ENCODE assay signal across 8 mouse cellular contexts in genomic region chr10:41678746-41679360, GRCm38 (mm10). TPM values are rescaled to one million over a fixed set of nuclear protein-coding genes. Genes with fewer than 3 reads are reported as not detected.
DNase-seq lines count a peak whose midpoint lies in the region; ATAC-seq and TF ChIP-seq lines count a peak whose summit lies in the region.

No protein-coding gene starts in this region.

- H3K36me3 ChIP-seq in forebrain, postnatal 0 days (ENCODE audit: insufficient read depth) = no peaks in the 10 kb centered on the region

- 0 out of 2 replicates have a peak overlapping the region, but pooled peaks have one; percentile 28 for H3K9ac ChIP-seq in forebrain, postnatal 0 days

- DNase-seq in ES-CJ7 (ENCODE audit: low read depth, low spot score) = peak; percentile 82
- peak; percentile 95 for DNase-seq in cerebellum, adult 11-12 months
- peak; percentile 74 for DNase-seq in forebrain, postnatal 0 days
- DNase-seq in heart, postnatal 36 days = peak; percentile 37 to 42
- peak; percentile 67 to 72 for DNase-seq in layer of hippocampus, adult 2 months (ENCODE audit: low spot score in 2 of 2)
- DNase-seq in lung, adult 2 months = peak; percentile 40
- DNase-seq in testis, postnatal 14 days (ENCODE audit: low spot score) = peak; percentile 85

- peak overlapping the region; percentile 17 for H3K4me3 ChIP-seq in forebrain, postnatal 0 days (ENCODE audit: low read depth, low read length)
- H3K4me3 ChIP-seq in layer of hippocampus, adult 2 months = peak overlapping the region; percentile 29
- no peak overlapping the region for H3K4me3 ChIP-seq in lung, adult 2 months (replicated peaks; ENCODE audit: extremely low read depth, low read depth, low read length)
- H3K4me3 ChIP-seq in olfactory bulb, adult 2 months (ENCODE audit: insufficient read depth, low read depth, low read length) = peak overlapping the region; percentile 38

- peak; percentile 69 for ATAC-seq in forebrain, postnatal 0 days

- peak overlapping the region; percentile 39 for H3K4me2 ChIP-seq in forebrain, postnatal 0 days (ENCODE audit: low read depth)

- no peaks in the 10 kb centered on the region for H3K27me3 ChIP-seq in forebrain, postnatal 0 days (ENCODE audit: insufficient read depth, low read length)

- TF ChIP-seq POLR2A in lung, adult 2 months (IDR thresholded peaks at IDR 0.05; ENCODE audit: borderline replicate concordance, extremely low read depth, low read depth, low read length) = no peak
- TF ChIP-seq POLR2A in olfactory bulb, adult 2 months (IDR thresholded peaks at IDR 0.05; ENCODE audit: insufficient read depth, low read depth, low read length) = no peak

- H3K9me3 ChIP-seq in forebrain, postnatal 0 days (ENCODE audit: low read length) = no peaks in the 10 kb centered on the region

- 0 out of 2 replicates have a peak, but pooled peaks cover 3% of the 10 kb centered on the region for H3K4me1 ChIP-seq in forebrain, postnatal 0 days (ENCODE audit: insufficient read depth)
- H3K4me1 ChIP-seq in lung, adult 2 months (ENCODE audit: control insufficient read depth, insufficient read depth, low read length) = no peaks in the 10 kb centered on the region; the same call in 1 of the 2 replicates
- H3K4me1 ChIP-seq in olfactory bulb, adult 2 months (ENCODE audit: control insufficient read depth, insufficient read depth, low read length) = peaks cover 5% of the 10 kb centered on the region

- intact Hi-C loops in heart, postnatal 36 days (cut with DNase I) = no loop called here

- H3K27ac ChIP-seq in forebrain, postnatal 0 days (ENCODE audit: low read depth, low read length) = 0 out of 2 replicates have a peak overlapping the region, but pooled peaks have one; percentile 9
- H3K27ac ChIP-seq in layer of hippocampus, adult 2 months = peak overlapping the region; percentile 69
- no peak overlapping the region for H3K27ac ChIP-seq in olfactory bulb, adult 2 months (ENCODE audit: insufficient read depth, low read depth, low read length)

- TF ChIP-seq CTCF in forebrain, postnatal 0 days (IDR thresholded peaks at IDR 0.05; ENCODE audit: low read depth) = peak; percentile 72
- peak; percentile 83 for TF ChIP-seq CTCF in layer of hippocampus, adult 2 months (conservative IDR thresholded peaks at IDR 0.05)
- peak; percentile 64 for TF ChIP-seq CTCF in lung, adult 2 months (IDR thresholded peaks at IDR 0.05; ENCODE audit: insufficient read depth, low read length)
- TF ChIP-seq CTCF in olfactory bulb, adult 2 months (IDR thresholded peaks at IDR 0.05; ENCODE audit: insufficient read depth, low read depth, low read length) = peak; percentile 86

- 12% methylated on average over 18 of the region's 18 CpGs for WGBS in forebrain, postnatal 0 days
- WGBS in lung, adult 2 months = 26% methylated on average over 18 of the region's 18 CpGs
- WGBS in olfactory bulb, adult 2 months = 14% methylated on average over 18 of the region's 18 CpGs

RNA-seq across cellular contexts. Expression of gene Ccdc162, which starts 37.6 kb away (rescaled TPM):
- total RNA-seq in forebrain, postnatal 0 days (2014; rRNA removed) = 1.5 and 3.2 TPM in 2 replicates
- 0.96 and 1.2 TPM in 2 replicates for polyA plus RNA-seq in forebrain, postnatal 0 days (2015; fragmentation: Nextera tagmentation; extraction: Ambion mirVana)
- under 1 TPM; 0.36 to 0.38 TPM for total RNA-seq in heart, postnatal 36 days (2021)
- 1 to 10 TPM in 1 of 2 experiments, under 1 TPM in 1; 0.91 to 1.6 TPM for total RNA-seq in layer of hippocampus, adult 2 months (2021)
- 6.2 and 8.5 TPM in 2 replicates for polyA plus RNA-seq in lung, adult 2 months (2012; rRNA removed)
- not detected in 2 replicates for polyA plus RNA-seq in olfactory bulb, adult 2 months (2012; ENCODE audit: insufficient read depth, insufficient read length, low replicate concordance, missing spikeins)

Comparison
In these comparisons a context has a peak if more than half of its experiments do, and no peak if none do; other contexts are left out.
1. DNase-seq: peak in every context shown above with its lines; median percentile 95 in cerebellum, adult 11-12 months; 85 in testis, postnatal 14 days; 82 in ES-CJ7; 74 in forebrain, postnatal 0 days; 70 in layer of hippocampus, adult 2 months; 40 in lung, adult 2 months; 40 in heart, postnatal 36 days.